Mouse (Mus musculus) lung, postnatal 4 days (tissue): Measurements from ENCODE around the gene Erp44.

Experiments used
- DNase-seq, 2 experiments: peaks; one replicate each; pipeline ENCODE4 v3.0.0; 2021

The Erp44 gene

DNA sequence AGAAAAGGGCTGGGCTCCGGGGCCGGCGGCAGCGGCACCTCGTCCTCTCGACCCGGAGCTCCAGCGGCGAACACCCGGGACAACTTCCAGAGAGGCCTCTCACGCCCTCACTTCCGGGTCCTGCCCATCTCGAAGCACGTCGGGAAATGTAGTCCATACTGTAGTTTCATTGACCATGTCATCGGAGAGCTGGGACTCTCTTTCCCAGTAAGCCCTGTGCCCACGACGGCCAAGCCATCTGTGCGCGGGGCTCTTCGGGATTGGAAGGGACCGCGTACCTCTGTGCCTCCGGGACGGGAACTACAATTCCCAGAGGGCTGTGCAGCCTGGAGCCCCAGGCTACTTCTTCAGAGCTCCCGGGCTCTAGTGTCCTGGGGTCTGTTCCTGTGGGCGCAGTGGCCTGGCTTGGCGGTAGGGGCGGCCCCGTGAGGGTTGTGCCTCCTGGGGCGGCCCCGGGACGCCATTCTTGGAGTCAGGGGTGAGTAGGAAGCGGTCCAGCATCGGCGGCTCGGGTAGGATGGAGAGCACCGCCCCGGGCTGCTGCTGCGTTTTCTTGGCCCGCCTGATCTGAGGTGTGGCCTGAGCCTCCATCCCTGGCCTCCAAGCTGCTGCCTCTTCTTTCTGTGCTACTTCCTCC is at the start of gene Erp44, which contains the start of gene Invs:
TSS of gene Erp44 (minus strand) at position 61 of the 637 bp plus-strand sequence.
TSS of gene Invs (plus strand) at position 263 of the 637 bp plus-strand sequence.
- peak; percentile 94 to 97 for DNase-seq

DNA sequence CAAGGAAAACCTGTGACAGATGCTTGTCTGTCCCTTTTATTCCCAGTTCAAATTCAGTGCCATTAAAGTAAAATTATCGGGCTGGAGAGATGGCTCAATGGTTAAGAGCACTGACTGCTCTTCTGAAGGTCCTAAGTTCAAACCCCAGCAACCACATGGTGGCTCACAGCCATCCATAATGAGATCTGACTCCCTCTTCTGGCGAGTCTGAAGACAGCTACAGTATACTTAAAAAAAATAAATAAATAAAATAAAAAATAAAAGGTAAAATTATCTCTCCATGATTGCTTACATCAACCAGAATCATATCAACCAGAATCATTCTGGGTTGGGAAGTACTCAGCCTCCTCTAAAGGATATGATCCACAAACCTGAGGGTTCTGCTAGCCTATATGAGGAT is 48.7 kb upstream of the Erp44 start:
- DNase-seq, result no peak

DNA sequence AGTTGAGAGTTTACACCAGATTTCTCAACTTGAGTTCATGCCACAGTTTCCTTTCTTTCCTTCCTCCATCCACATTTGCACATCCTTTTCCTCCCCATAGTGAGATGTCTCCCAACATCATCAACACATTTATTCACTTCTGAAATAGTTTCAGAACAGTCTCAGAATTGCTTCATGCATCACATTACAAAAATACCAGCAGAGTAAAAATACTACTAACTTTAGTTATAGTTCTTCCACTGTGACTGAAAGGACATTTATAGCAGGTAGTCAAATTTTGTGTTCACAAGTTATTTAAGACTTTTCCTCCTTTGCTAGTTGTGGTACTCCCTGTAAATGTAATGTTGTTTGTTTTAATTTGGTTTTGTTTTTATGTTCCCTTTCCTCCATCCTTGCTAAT is 47.8 kb upstream of the Erp44 start:
- no peak for DNase-seq

DNA sequence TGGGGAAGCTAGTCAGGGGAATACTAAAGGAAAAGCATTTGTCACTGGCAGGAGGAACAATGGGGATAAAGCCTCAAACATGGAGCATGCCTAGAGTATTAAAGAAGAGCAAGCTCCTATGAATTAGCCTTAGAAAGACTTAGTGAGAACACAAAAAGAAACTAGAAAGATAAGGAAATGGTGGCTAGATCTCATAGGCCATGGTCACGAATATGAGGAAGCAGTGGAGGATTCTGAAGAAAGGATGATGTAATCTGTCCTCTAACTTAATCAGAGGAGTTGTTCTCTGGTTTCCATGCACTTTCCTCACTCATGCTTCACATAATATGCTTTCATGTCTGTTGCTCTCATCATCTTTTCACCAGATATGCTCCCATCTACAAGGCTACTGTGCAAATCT is 42.7 kb upstream of the Erp44 start:
- DNase-seq, result no peak

DNA sequence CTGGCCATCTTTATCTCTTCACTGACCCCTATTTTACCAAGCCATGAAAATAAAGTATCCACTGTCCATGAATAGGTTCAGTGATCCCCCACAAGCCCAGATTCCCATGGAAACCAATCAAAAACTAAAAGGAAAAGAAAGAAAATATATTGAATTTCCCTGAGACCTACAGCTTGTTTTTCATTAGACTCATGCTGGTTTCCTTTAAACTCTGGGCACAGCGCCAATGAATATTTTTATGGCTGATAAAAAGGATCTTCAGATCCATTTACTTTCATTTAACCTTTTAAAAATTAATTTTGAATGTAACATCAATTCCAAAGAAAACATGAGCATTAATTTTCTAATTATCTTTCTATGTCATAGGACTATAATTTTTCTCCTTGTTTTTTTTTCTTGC is 41.9 kb upstream of the Erp44 start:
- no peak for DNase-seq

DNA sequence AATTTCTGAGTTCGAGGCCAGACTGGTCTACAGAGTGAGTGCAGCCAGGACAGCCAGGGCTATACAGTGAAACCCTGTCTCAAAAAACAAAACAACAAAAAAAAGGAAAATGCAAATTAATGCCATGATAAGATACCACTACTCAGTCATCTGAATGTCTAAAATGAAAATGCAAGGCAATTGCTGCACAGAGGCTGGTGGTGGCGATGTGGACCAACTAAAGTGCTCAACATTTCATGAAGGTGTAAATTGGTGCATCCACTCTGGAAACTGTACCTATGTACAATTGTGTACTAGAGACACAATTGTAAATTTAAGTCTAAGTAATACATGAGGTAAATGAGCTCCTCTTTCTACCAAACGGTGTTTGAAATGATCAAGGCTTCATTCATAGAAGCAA is 36.7 kb upstream of the Erp44 start:
- no peak for DNase-seq

DNA sequence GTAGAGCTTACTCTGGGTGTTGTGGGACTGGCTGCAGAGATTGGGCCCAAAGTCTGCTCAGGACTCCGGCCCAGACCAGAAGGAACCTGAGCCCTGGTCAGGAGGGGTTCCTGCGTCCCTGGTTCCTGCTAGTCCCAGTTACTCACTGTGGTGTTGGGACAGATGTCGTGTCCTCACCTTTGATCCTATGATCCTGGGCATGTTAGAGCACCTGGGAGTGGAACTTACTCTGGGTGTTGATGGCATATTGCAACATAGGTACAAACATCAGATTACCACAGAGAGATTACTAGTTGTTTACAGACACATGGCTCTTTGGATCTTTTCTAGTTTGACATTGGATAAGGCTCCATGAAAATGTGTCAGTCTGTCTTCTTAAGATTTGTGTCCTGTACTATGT is 35.5 kb upstream of the Erp44 start:
- no peak for DNase-seq

DNA sequence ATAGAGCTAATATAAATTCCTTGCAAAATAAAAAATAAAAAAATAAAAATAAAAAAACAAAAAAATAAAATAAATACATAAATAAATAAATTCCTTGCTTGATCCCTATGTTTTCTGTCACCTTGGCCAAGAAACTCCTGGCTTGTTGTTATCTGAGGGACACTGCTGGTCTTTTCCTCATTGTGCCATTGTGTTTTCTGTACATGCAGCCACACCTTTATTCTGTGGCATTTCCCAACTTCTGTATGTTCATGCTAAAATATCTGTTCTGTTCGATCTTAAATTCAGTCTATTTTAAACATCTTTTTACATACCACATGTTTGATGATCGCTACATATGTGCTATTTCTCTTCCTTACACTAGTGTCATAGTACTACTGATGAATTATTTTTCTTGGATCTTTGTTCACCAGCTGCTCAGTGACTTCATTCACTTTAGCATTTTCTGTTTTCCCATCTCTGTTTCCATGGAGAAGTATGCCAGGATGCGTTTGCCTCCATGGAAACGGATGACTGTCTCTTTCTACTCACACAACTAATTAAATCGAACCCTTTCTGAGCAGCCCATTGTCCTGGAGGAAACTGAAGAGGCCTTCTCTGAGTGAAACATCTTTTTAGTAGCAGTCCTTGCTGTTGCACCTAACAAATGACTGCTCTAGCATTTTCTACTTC is 7.9 kb upstream of the Erp44 start:
- DNase-seq, result no peak

DNA sequence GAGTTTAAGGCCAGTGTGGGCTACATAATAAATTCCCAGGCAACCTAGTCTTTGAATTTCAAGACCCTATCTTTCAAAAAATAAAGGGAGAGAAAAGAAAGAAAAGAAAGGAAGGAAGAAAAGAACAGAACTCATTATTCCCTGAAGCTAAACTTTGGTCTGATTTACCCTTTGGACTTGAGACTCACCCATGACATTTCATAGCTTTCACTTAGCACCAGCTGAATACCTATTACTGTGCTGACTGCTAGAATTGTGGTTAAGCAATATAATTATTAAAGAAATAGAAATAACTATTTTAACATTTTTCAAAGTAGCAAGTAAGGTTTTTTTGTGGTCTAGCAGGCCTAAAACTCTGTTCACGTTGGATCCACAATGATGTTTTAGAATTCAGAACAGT is 1.8 kb upstream of the Erp44 start:
- no peak for DNase-seq

DNA sequence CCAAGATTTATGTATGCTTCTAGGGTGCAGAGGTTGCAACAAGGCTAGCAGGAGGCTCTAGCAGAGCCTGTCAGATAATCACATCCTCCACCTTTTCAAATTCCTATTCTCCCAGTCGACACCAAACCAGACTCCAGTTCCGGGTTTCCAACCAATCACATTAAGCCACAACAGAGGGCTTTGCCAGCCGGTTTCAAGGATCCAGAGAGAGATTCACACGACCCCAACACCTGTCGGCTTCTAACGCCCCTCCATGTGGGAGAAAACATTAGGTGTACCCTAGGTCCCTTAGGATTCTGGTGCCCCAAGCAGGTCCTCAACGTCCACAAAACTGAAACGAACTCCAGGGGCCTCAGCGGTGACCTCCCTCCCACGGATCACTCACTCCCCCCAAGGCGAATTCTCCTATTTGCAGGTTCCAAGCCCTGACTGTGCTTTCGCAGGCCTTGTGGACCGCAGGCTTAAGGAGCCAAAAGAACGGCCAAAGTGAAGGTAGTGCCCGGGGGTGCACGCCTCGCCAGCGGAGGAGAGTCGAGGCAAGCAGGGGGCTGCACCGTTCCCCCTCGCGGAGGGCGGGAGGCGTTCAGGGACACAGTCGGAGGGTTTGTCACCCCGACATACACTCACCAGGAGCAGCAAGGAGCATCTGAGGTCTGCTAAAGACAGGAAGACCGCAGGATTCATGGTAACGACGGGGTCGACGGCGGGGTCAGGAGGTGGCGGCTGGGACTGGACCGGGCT is 431 bp downstream of the Erp44 start:
- DNase-seq, result peak in 1 of 2 experiments; percentile 41

DNA sequence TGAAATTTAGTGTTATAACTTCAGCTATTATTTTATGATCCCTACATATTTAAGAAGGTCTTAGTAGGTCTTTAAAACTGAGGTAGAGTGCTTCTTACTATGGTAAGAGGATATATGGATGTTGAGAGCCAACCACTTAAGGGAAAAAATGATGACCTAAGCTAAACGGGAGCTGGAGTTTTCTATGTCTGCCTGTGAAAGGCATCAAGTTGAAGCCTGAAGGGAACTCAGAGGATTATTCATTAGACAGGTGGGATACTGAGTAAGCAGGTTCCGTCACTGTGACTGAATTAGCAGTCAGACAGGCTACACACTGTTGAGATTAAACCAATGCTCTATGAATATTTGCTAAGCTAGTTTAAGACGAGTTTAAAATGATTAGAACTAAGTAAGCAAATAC is 2.3 kb downstream of the Erp44 start:
- DNase-seq, result no peak

DNA sequence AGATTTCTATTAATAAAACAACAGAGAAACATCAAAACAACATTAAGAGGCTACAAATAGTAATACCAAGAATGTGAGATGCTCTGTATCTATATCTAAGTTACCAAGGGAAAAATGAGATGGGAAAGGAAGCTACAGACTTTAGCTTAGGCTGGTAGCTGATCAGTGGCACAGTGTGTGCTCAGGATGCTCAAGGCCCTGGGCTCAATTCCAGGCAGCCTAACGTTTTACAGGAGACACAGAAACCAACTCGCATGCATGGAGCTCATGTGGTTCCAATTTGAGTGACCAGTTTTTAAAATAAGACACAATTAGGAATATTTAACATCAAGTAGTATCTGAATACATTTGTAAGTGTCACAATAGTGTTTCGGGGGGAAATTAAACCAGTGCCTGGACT is 3.6 kb downstream of the Erp44 start:
- no peak for DNase-seq

DNA sequence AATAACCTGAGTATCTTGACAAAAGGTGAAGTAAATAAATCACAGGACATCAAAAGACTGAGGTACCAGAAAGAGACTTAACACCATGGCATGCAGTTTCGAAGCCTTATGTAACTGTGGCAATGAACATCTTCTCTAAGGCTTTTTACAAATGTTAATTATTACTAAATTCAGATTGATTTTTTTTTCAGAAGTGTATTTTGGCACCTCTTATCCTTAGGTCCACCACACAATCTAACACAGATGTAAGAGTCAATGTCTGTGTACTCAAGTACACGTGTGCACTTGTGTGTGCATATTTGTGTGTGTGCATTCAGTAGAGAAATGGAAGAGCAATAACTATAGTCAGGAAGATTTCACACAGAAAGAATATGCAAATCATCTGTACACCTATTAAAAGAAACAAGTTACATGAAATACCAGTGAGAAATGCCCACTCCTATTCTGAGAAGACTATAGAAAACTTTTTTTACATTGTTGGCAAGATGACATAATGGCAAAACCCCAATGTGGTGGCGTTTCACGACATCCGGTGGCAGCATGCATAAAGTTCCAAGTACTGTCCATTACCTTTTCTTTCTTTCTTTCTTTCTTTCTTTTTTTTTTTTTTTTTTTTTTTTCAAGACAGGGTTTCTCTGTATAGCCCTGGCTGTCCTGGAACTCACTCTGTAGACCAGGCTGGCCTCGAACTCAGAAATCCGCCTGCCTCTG is 6.1 kb downstream of the Erp44 start:
- DNase-seq, result no peak

DNA sequence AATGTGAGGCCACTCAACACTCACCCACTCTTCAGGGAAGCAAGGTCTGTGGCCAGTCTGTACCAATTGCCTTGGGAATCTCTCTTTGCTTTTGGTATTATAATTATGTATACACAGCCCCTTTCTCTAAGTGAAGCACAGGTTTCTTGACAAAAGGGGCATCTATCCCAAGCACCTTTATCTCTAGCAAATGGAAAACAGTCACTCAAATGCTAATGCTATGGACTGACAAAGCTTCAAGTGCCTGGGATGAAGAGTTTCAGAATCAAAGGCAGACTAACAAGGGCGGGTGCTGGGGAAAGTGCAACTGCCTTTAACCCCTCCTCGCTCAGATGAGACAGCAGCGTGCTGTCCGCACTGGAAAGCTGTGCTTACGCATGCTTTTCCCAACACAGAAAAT is 7.5 kb downstream of the Erp44 start:
- no peak for DNase-seq

DNA sequence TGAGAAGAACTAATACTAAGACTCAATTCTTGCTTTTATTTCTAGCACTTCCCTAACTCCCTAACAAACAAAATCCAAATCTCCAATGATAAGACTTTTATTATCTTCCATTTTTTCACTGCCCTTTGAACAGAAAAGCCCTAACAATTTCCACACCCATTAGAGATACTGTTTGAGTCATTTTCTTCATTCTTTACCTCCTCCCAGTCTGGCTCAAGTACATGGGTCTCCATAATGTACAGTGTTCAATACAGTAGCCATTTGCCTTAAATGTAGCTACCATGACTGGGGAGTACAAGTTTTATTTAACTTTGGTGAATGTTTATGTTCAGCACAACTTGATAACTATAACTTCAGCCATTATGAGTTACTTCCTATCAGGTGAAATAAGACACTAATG is 8.8 kb downstream of the Erp44 start:
- DNase-seq, result no peak

DNA sequence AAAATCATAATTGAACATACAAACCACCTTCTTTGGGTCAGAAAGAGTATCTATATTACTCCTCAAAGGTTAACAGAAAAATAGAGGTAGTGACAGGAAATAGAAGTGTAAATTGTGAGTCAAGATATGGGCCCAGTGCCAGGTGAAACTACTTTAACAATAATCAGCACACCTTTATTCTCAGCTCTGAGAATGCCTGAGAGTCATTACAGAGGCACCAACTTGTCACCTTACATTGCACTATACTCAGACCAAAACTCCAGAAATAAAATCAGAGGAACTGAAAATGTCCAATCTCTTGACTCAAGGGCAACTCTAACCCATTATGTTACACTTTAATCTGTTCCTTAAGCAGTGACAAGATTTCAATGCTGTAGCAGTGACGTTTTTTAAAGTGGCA is 11.2 kb downstream of the Erp44 start:
- DNase-seq, result no peak

DNA sequence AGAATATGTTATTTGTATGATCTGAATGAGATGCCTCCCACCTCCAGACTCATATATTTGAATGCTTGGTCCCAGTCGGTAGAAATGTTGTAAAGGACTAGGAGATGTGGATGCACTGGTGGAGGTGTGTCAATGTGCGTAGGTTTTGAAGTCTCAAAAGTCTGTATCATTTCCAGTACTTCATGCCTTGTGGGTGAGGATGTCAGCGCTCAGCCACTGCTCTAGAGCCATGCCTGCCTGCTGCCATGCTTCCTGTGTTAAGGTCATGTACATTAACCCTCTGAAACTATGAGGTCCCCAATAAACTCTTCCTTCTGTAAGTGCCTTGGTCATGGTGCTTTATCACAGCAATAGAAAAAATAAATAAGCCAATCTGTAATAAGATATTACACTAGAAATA is 11.7 kb downstream of the Erp44 start:
- no peak for DNase-seq

DNA sequence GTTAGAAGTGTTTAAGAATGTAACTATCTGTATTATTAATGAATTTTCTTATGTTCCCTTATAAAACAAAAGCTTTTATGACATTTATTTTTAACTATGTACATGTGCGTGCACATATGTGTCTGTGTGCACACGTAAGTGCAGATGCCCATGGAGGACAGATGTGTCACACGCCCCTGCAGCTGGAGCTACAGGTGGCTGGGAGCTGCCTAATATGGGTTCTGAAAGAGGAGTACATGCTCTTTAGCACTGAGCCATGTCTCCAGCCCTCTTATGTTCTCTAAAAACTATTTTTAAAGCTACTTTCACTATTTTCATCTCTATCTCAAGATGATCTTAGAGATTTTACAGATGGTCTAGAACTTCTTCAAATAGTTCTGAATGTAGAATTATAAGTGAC is 21.3 kb downstream of the Erp44 start:
- DNase-seq, result no peak

DNA sequence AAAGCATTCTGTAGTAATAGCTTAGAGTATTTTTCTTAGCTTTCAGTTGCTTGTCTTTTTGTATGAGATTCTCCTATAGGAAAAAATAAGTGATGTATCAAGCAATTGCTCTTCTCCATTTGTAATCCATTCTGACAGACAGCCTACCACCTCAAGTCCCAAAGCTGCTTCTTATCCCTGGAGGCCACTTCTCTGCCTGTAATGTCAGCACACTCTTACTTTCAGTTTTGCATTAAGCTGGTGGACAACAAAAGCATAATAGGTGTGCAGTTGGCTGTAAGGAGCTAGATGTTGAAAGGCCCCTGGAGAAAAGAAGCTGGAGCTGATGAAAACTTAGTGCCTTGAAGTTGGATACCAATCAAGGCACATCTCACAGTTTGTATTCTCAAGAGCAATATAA is 26.1 kb downstream of the Erp44 start:
- DNase-seq, result no peak

DNA sequence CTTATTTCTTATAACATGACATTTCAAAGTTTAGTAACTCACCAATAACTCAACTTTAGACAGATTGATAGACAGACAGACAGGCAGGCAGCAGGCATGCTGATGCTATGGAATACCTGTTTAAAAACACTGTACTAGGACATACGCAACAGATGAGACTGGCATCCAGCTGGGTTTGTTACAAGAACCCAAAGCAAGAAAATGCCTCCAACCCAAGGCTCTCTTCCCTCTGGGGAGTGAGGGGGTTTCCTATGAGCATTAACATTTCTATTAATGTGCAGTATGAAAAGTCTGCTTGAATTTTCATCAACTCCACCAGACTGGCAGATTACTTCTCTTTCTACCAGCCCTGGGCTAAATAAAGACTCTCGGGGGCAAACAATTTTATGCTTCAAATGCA is 35.1 kb downstream of the Erp44 start:
- DNase-seq, result no peak

DNA sequence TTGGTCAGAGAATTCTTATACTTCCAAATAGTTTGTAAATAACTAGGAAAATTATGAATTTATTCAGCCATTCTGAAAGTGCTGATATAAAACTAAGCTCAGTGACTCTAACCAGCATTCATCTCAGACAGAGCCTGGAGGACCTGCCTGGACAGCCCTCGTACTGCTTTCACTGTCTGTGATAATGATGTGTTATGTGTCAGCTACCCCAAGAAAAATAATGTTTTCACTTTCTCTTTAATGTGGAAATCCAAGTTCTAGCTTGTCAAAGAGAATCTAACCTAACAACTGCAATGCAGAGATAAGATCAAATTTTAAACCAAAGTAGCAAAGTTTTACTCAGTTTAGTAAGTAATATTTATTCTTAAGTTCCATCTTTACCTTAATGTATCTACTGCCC is 35.6 kb downstream of the Erp44 start:
- DNase-seq, result no peak

DNA sequence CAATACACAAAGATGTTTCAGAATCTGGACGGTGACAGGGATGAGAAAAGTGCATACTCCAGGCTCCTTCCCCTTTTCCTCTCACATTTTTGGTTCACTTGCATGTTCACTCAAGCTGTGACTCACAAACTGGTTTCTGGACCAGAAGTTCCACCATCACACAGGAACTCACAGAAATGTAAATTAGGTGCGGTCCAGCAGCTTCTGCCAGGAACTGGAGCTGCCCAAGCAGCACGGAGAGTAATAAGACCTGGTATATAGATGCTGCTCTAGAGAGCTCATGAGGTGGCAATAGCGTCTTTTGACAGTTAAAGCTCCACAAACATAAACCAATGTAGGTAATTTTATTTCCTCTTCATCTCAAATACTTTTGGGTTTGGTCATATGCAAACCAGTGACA is 36.9 kb downstream of the Erp44 start:
- no peak for DNase-seq

DNA sequence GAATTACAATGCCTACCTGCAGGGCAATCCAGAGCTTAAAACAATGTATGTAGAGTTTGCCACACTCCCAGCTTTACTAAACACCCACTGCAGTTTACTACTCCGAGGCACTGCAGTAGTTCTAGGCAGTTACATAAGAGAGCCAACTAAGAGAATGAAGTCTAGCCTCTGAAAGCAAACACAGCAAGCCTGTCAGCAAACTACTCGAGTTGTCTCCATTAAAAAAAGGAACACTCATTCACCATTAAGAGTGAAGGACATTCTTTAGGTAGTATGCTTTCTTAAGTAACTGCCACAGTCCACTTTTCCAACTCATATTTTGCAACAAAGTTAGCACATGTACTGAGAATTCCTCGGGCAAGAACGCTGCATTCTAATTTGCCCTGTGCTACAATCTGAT is 40.3 kb downstream of the Erp44 start:
- DNase-seq, result no peak

DNA sequence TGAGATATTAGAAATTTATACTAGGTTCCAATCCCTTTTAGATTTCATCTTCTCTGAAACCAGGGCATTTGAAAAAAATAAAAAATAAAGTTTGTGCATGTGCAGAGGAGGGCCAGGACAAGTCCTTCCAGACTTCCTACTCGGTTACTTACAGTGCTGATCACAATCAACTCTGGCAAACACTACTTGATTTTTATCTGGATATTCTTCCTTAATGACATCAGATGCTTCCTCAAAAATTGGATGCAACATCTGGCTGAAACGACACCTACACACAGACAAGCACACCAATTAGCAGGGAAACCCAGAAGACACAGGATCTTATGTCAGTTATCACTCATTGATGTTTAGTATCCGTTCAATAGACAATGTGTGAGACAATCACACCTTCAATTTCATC is 42.6 kb downstream of the Erp44 start:
- DNase-seq, result no peak
